Mouse (Mus musculus): ENCODE results near the gene Irx4. TPM values are rescaled to one million over a fixed set of nuclear protein-coding genes. Genes with fewer than 3 reads are reported as not detected.

Gene Irx4
- polyA plus RNA-seq, 1 experiment: not detected

DNA sequence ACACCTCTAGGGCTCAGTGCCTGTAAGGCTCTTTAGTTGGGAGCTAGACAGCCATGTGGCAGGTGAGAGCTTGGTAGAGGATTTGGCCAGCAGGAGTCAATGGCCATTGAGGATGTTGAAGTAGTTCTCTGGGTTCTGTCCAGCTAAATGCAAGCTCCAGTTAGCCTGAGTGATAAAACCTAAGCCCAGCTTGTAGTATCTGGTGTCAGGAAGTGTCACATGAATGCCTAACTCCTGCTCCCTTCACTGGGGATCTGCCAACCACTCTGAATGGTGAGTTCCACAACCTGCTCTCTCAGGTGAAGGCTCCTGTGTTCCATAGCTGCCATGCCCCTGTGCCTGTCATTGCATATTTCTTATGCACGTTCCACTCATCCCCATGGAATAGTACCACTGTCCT is 23.3 kb downstream of the Irx4 start:
- H3K4me1 ChIP-seq (ENCODE audit: control insufficient read depth, insufficient read depth, low read length): no peaks in the 10 kb centered on the region
- TF ChIP-seq POLR2A (IDR thresholded peaks at IDR 0.05; ENCODE audit: borderline replicate concordance, low read depth, low read length) (no peak), CTCF (IDR thresholded peaks at IDR 0.05; ENCODE audit: low read depth, low read length) (no peak)
- H3K4me3 ChIP-seq (ENCODE audit: insufficient read depth, low read length): no peak overlapping the region

DNA sequence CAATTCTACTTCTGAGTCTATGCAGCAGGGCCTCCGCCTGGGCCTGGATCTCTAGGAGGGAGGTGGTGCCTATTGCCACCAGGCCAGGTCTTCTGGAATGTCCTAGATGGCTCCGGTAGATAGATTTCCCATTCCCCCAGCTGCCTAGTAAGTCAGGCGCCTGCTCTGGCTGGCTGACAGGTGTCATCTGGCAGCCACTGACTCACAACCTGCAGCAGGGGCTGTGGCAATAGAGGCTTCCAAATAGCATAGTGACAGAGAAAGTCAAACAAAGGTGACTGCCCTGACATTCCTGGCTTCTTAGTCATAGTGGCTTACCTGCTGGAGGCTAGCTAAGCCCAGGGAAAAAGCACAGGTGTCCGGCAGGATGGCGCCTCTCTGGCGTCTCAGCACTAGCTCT is 29.9 kb downstream of the Irx4 start:
- no peak overlapping the region for H3K4me3 ChIP-seq (ENCODE audit: insufficient read depth, low read length)
- no peaks in the 10 kb centered on the region for H3K4me1 ChIP-seq (ENCODE audit: control insufficient read depth, insufficient read depth, low read length)
- H3K27ac ChIP-seq (ENCODE audit: insufficient read depth, low read depth, low read length): no peak overlapping the region
- TF ChIP-seq POLR2A (IDR thresholded peaks at IDR 0.05; ENCODE audit: borderline replicate concordance, low read depth, low read length) (no peak), CTCF (IDR thresholded peaks at IDR 0.05; ENCODE audit: low read depth, low read length) (no peak)

More for the DNA sequence above, 23.3 kb downstream of the Irx4 start:
- H3K27ac ChIP-seq (ENCODE audit: insufficient read depth, low read depth, low read length): no peak overlapping the region

DNA sequence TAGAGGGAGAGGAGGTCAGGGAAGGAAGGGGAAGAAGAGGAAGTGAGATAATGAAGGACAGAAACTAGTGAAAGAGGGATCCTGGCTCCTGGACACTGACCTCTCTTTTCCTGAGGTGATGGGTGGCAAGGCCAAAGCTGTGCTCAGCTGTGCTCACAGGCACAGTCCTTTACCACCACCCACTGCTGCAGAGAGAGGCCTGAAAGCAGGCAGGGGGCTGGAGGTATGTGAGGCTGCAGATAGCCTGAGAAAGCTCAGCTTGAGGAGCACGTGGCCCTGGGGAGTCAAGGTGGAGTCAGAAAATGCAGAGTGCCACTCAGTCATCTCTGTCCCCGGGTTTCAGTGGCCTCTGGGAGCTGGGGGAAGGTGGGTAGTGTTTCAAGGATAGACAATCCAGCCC is 30.8 kb downstream of the Irx4 start:
- H3K4me3 ChIP-seq (ENCODE audit: insufficient read depth, low read length): no peak overlapping the region
- TF ChIP-seq POLR2A (IDR thresholded peaks at IDR 0.05; ENCODE audit: borderline replicate concordance, low read depth, low read length): no peak
- no peak for TF ChIP-seq CTCF (IDR thresholded peaks at IDR 0.05; ENCODE audit: low read depth, low read length)
- no peak overlapping the region for H3K27ac ChIP-seq (ENCODE audit: insufficient read depth, low read depth, low read length)

DNA sequence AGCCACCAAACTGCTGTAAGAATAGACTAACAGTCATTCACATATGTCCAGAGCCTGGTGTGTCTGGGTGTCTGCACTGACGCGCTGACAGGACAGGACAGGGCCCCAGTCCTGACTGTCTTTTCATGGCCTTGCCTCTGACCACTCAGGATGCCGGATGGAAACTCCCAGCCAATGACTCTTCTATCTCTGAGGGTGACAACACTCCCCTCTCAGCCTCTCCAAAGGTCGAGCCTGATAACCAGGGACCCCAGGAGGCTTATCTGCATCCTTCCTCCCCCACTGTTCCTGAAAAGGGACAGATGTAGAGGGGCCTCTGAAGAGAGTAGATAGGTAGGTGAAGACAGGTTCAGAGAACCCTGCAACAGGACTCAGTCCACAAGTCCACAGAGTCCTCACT is 38.4 kb downstream of the Irx4 start:
- Histone ChIP-seq H3K4me1 (ENCODE audit: control insufficient read depth, insufficient read depth, low read length) (no peaks in the 10 kb centered on the region), H3K27ac (ENCODE audit: insufficient read depth, low read depth, low read length) (no peak overlapping the region), H3K4me3 (ENCODE audit: insufficient read depth, low read length) (no peak overlapping the region)
- no peak for TF ChIP-seq CTCF (IDR thresholded peaks at IDR 0.05; ENCODE audit: low read depth, low read length)
- no peak for TF ChIP-seq POLR2A (IDR thresholded peaks at IDR 0.05; ENCODE audit: borderline replicate concordance, low read depth, low read length)

More for the DNA sequence above, 30.8 kb downstream of the Irx4 start:
- no peaks in the 10 kb centered on the region for H3K4me1 ChIP-seq (ENCODE audit: control insufficient read depth, insufficient read depth, low read length)

DNA sequence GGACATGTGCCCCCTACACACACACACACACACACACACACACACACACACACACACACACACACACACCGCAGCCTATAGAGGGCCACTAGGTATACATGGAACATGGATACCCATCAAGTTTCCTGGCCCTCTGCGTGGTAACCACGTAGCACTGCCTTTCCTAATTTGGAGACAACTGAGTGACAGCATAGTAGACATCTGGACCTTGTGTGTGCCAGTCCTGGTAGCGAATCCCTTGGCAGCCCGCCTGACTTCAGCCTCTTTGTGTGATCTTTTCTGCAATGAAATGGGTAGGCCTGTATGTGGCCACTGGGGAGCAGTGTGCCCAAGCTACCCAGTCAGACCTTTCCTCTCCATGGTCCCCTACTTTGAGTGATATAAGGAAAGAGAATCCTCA is 39.0 kb downstream of the Irx4 start:
- H3K27ac ChIP-seq (ENCODE audit: insufficient read depth, low read depth, low read length): no peak overlapping the region
- H3K4me1 ChIP-seq (ENCODE audit: control insufficient read depth, insufficient read depth, low read length): no peaks in the 10 kb centered on the region
- TF ChIP-seq POLR2A (IDR thresholded peaks at IDR 0.05; ENCODE audit: borderline replicate concordance, low read depth, low read length) (no peak), CTCF (IDR thresholded peaks at IDR 0.05; ENCODE audit: low read depth, low read length) (no peak)
- no peak overlapping the region for H3K4me3 ChIP-seq (ENCODE audit: insufficient read depth, low read length)

DNA sequence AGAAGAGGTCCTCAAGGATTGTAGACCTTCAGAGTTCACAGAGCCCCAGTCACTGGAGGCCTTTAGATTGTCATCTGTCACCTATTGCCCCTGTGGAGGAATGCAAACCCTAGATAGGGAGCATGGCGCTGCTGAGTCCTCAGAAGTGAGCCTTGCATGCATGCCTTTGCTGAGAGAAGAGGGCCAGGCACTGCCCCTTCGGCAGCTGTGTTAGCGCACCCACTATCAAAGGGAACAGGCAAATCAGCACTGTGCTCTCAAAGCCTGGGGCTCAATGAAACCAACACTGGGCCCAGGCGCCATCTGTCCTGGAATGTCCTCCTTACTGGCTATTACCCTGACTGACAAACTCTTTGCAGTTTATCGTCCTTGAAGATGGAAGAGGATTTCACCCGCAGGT is 44.5 kb downstream of the Irx4 start:
- no peaks in the 10 kb centered on the region for H3K4me1 ChIP-seq (ENCODE audit: control insufficient read depth, insufficient read depth, low read length)
- TF ChIP-seq POLR2A (IDR thresholded peaks at IDR 0.05; ENCODE audit: borderline replicate concordance, low read depth, low read length) (no peak), CTCF (IDR thresholded peaks at IDR 0.05; ENCODE audit: low read depth, low read length) (no peak)
- no peak overlapping the region for H3K4me3 ChIP-seq (ENCODE audit: insufficient read depth, low read length)
- no peak overlapping the region for H3K27ac ChIP-seq (ENCODE audit: insufficient read depth, low read depth, low read length)

DNA sequence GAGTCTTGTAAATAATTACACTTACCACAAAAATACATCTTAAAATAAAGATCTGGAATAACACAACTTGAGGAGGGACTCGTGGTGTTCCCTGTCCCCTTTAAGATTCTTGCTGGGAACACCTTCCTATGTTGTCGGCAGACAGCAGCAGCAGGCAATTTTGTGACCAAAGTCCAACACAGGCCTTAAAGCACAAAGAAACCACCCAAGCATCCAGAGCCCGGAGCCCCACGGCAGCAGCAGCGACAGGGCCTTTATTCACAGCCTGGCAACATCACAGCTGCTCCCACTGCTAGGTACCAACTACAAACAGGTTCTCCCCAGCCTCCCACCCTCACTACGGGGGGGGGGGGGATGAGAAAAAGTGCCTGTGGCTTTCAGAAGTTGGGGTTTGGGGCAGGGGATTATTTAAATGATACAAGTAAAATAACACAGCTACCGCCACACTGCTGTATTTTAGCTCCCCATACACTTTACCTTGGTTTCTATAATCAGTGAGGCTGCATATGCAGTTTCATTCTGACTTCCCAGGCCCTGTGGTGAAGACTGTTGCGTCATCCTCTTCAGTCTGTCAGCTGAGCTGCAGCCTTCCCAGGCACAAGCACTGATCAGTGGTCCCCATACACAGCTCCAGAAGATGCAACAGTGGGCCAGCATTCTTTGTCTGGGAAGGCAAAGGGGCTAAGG is 45.3 kb downstream of the Irx4 start:
- H3K4me3 ChIP-seq (ENCODE audit: insufficient read depth, low read length): no peak overlapping the region
- TF ChIP-seq POLR2A (IDR thresholded peaks at IDR 0.05; ENCODE audit: borderline replicate concordance, low read depth, low read length): no peak
- no peak for TF ChIP-seq CTCF (IDR thresholded peaks at IDR 0.05; ENCODE audit: low read depth, low read length)

DNA sequence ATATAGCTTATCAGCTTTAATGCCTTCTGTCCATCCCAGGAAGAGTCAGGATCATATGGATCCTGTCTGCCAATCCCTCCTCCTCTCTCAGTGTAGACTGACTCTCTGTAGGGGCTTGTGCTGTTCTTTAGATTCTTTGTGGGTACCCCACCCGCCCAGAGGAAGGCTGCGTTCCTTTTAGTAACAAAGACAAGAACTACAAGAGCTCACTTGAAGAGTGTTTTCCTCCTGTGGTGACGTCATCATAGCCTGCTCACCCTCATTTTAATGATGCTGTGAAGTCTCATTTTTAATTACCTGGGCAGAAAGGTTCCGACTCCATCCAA is 45.8 kb downstream of the Irx4 start:
- Histone ChIP-seq H3K27ac (ENCODE audit: insufficient read depth, low read depth, low read length) (no peak overlapping the region), H3K4me1 (ENCODE audit: control insufficient read depth, insufficient read depth, low read length) (no peaks in the 10 kb centered on the region), H3K4me3 (ENCODE audit: insufficient read depth, low read length) (no peak overlapping the region)
- TF ChIP-seq CTCF (IDR thresholded peaks at IDR 0.05; ENCODE audit: low read depth, low read length) (no peak), POLR2A (IDR thresholded peaks at IDR 0.05; ENCODE audit: borderline replicate concordance, low read depth, low read length) (no peak)

More for the DNA sequence above, 45.3 kb downstream of the Irx4 start:
- Histone ChIP-seq H3K27ac (ENCODE audit: insufficient read depth, low read depth, low read length) (no peak overlapping the region), H3K4me1 (ENCODE audit: control insufficient read depth, insufficient read depth, low read length) (no peaks in the 10 kb centered on the region)

DNA sequence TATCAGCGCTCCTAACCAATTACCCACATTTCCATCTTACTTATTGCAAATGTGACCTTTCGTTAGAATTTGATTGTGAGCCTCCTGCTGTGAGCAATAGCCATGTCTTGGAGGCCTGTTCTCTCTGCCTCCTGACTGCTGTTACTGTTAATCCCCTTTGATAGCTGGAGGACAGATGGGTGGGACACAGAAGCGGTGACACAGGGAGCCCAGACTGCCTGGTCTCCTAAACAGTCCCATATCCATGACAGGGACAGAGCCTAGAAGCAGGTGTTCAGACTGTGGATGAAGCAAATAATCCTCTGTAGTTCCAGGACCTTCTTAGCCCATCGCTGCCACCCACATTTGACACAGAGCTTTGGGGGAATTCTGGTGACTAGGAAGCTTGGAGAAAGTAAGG is 46.2 kb downstream of the Irx4 start:
- Histone ChIP-seq H3K4me1 (ENCODE audit: control insufficient read depth, insufficient read depth, low read length) (no peaks in the 10 kb centered on the region), H3K4me3 (ENCODE audit: insufficient read depth, low read length) (no peak overlapping the region), H3K27ac (ENCODE audit: insufficient read depth, low read depth, low read length) (no peak overlapping the region)
- TF ChIP-seq CTCF (IDR thresholded peaks at IDR 0.05; ENCODE audit: low read depth, low read length) (no peak), POLR2A (IDR thresholded peaks at IDR 0.05; ENCODE audit: borderline replicate concordance, low read depth, low read length) (no peak)

DNA sequence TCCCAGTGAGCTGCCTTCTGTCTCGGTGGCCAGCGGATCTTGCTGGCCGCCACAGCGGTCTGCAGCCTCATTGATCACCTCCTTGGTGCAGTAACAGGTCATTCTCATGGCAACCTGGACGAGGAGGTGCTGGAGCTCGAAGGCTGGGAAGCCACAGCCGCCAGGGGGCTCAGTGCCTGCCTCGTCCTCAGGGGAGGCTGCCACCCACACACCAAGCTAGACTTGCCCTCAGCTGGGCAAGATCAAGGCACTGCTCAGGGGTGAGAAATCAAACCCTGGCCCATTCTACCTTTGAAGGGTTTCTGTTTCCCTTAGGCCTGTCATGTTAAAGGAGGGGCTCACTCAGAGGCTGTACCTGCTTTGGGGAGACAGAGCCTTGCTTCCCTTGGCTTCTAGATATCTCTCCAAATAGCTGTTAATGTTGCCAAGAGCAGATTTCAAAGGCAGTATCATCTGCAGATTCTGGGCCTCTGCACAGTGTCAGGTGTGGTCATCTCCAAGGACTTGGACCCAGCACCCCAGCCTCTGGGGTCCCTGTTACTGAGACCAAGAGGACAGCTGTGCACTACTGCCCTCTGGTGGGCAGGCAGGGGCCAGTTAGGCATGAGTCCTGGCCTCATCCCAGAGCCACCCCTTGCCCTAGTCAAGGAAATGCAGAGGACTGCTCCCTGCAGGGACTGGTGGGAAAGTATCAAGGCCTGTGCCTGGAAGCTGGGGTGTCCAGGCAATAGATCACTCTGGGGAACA is 50.1 kb downstream of the Irx4 start:
- H3K4me3 ChIP-seq (ENCODE audit: insufficient read depth, low read length): no peak overlapping the region
- no peaks in the 10 kb centered on the region for H3K4me1 ChIP-seq (ENCODE audit: control insufficient read depth, insufficient read depth, low read length)
- no peak for TF ChIP-seq POLR2A (IDR thresholded peaks at IDR 0.05; ENCODE audit: borderline replicate concordance, low read depth, low read length)
- peak; percentile 86 for TF ChIP-seq CTCF (IDR thresholded peaks at IDR 0.05; ENCODE audit: low read depth, low read length)

More for the DNA sequence above, 50.1 kb downstream of the Irx4 start:
- H3K27ac ChIP-seq (ENCODE audit: insufficient read depth, low read depth, low read length): no peak overlapping the region

Other genes starting within 250 kb of the Irx4 start
- gene Mrpl36, start 68.0 kb downstream of the Irx4 start, polyA plus RNA-seq (2012; ENCODE audit: insufficient read depth, insufficient read length, missing spikeins): 40.6 and 42.9 TPM in 2 replicates
- gene Ndufs6, start 68.1 kb downstream of the Irx4 start, polyA plus RNA-seq (2012; ENCODE audit: insufficient read depth, insufficient read length, missing spikeins): 82.6 and 92.0 TPM in 2 replicates
- 39.5 and 45.3 TPM in 2 replicates for gene Lpcat1, start 206.7 kb downstream of the Irx4 start, polyA plus RNA-seq (2012; ENCODE audit: insufficient read depth, insufficient read length, missing spikeins)

Data from bone marrow macrophage, adult 2 months (primary cell).